Mouse (Mus musculus): ENCODE data around the gene Pex11g.

DNA sequence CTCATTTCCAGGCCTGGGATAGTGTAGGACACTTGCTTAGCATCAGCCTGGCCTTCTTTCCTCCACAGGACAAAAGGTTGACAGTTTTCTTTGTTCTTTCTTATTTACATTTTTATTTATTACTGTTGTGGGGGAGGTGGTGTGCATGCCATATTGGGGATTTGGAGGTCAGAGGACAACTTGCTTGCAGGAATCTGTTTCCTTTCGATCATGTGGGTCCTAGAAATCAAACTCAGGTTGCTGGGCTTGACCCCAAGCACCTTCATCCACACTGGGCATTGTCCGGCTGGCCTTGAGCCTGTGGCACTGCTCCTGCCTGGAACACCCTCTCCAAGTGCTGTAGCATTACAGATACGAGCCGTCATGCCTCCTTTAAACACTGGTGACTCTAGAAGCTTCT is 50.6 kb downstream of the Pex11g start:
- TF ChIP-seq CTCF (IDR thresholded peaks at IDR 0.05; ENCODE audit: low read depth, low read length) (no peak), GATA1 (IDR thresholded peaks at IDR 0.05; ENCODE audit: borderline replicate concordance, low read length) (no peak), GATA2 (IDR thresholded peaks at IDR 0.05; ENCODE audit: borderline replicate concordance, low read depth, low read length) (no peak), TAL1 (conservative IDR thresholded peaks at IDR 0.05; ENCODE audit: low read depth, low read length) (no peak), POLR2AphosphoS5 (IDR thresholded peaks at IDR 0.05; ENCODE audit: insufficient replicate concordance, low read depth, low read length) (no peak)

Measured in G1E (cell line).